Mouse (Mus musculus): ENCODE measurements around the gene Tanc1. TPM values are rescaled to one million over a fixed set of nuclear protein-coding genes. Genes with fewer than 3 reads are reported as not detected.

Gene Tanc1
- polyA plus RNA-seq, 1 experiment from 2014 or later, result 24.8 TPM

- Histone ChIP-seq H3K36me3 (ENCODE audit: control insufficient read depth, insufficient read depth, low read length) (no peaks in the 10 kb centered on the region), H3K4me2 (ENCODE audit: low read length) (no peak overlapping the region), H3K4me3 (ENCODE audit: low read depth, low read length) (no peak overlapping the region), H3K9me3 (ENCODE audit: control insufficient read depth, low read length) (no peaks in the 10 kb centered on the region), H3K27ac (ENCODE audit: low read depth) (no peak overlapping the region), H3K9ac (ENCODE audit: low read length) (no peak overlapping the region), H3K27me3 (replicated peaks; ENCODE audit: control insufficient read depth, insufficient read depth, low read length) (no peaks in the 10 kb centered on the region), H3K4me1 (replicated peaks; ENCODE audit: control insufficient read depth, insufficient read depth, low read length) (peaks cover 20% of the 10 kb centered on the region)
- no peak for DNase-seq (ENCODE audit: low spot score)
- 85% methylated on average over 5 of the region's 5 CpGs for WGBS
- ATAC-seq (replicated peaks; ENCODE audit: low FRiP score, low TSS enrichment, low read depth), result no peak
Measured at GRCm38 (mm10) chr2:59620601-59621000, 8.8 kb downstream of the Tanc1 start.

GRCm38 (mm10) chr2:59622514-59623139, 10.8 kb downstream of the Tanc1 start:
- no peak overlapping the region for H3K9ac ChIP-seq (ENCODE audit: low read length)
- H3K4me1 ChIP-seq (replicated peaks; ENCODE audit: control insufficient read depth, insufficient read depth, low read length), result peaks cover 12% of the 10 kb centered on the region; the same call in 1 of the 2 replicates
- H3K4me3 ChIP-seq (ENCODE audit: low read depth, low read length), result no peak overlapping the region
- H3K4me2 ChIP-seq (ENCODE audit: low read length), result 0 out of 2 replicates have a peak overlapping the region, but pooled peaks have one; percentile 8
- ATAC-seq (replicated peaks; ENCODE audit: low FRiP score, low TSS enrichment, low read depth), result peak; percentile 77
- WGBS, result 15% methylated on average over 6 of the region's 6 CpGs
- no peaks in the 10 kb centered on the region for H3K36me3 ChIP-seq (ENCODE audit: control insufficient read depth, insufficient read depth, low read length)
- H3K27me3 ChIP-seq (replicated peaks; ENCODE audit: control insufficient read depth, insufficient read depth, low read length), result no peaks in the 10 kb centered on the region
- H3K9me3 ChIP-seq (ENCODE audit: control insufficient read depth, low read length), result no peaks in the 10 kb centered on the region
- H3K27ac ChIP-seq (ENCODE audit: low read depth), result no peak overlapping the region
- no peak for DNase-seq (ENCODE audit: low spot score)

- no peak for ATAC-seq (replicated peaks; ENCODE audit: low FRiP score, low TSS enrichment, low read depth)
- H3K27ac ChIP-seq (ENCODE audit: low read depth), result no peak overlapping the region
- H3K9ac ChIP-seq (ENCODE audit: low read length), result no peak overlapping the region
- no peak overlapping the region for H3K4me2 ChIP-seq (ENCODE audit: low read length)
- peaks cover 23% of the 10 kb centered on the region for H3K4me1 ChIP-seq (replicated peaks; ENCODE audit: control insufficient read depth, insufficient read depth, low read length)
- H3K36me3 ChIP-seq (ENCODE audit: control insufficient read depth, insufficient read depth, low read length), result no peaks in the 10 kb centered on the region
- no peaks in the 10 kb centered on the region for H3K9me3 ChIP-seq (ENCODE audit: control insufficient read depth, low read length)
- no peak for DNase-seq (ENCODE audit: low spot score)
- no peak overlapping the region for H3K4me3 ChIP-seq (ENCODE audit: low read depth, low read length)
- H3K27me3 ChIP-seq (replicated peaks; ENCODE audit: control insufficient read depth, insufficient read depth, low read length), result no peaks in the 10 kb centered on the region
- WGBS, result 51% methylated on average over 5 of the region's 5 CpGs
Measured at GRCm38 (mm10) chr2:59623858-59624257, 12.0 kb downstream of the Tanc1 start.

- Histone ChIP-seq H3K4me1 (replicated peaks; ENCODE audit: control insufficient read depth, insufficient read depth, low read length) (peaks cover 35% of the 10 kb centered on the region), H3K4me3 (ENCODE audit: low read depth, low read length) (no peak overlapping the region), H3K9me3 (ENCODE audit: control insufficient read depth, low read length) (no peaks in the 10 kb centered on the region), H3K36me3 (ENCODE audit: control insufficient read depth, insufficient read depth, low read length) (no peaks in the 10 kb centered on the region), H3K9ac (ENCODE audit: low read length) (no peak overlapping the region), H3K4me2 (ENCODE audit: low read length) (no peak overlapping the region), H3K27me3 (replicated peaks; ENCODE audit: control insufficient read depth, insufficient read depth, low read length) (no peaks in the 10 kb centered on the region), H3K27ac (ENCODE audit: low read depth) (no peak overlapping the region)
- 88% methylated on average over 2 of the region's 2 CpGs for WGBS
- DNase-seq (ENCODE audit: low spot score) (no peak), ATAC-seq (replicated peaks; ENCODE audit: low FRiP score, low TSS enrichment, low read depth) (no peak)
Measured at GRCm38 (mm10) chr2:59625416-59625815, 13.6 kb downstream of the Tanc1 start.

- no peaks in the 10 kb centered on the region for H3K9me3 ChIP-seq (ENCODE audit: control insufficient read depth, low read length)
- no peaks in the 10 kb centered on the region for H3K36me3 ChIP-seq (ENCODE audit: control insufficient read depth, insufficient read depth, low read length)
- H3K9ac ChIP-seq (ENCODE audit: low read length), result no peak overlapping the region
- H3K4me1 ChIP-seq (replicated peaks; ENCODE audit: control insufficient read depth, insufficient read depth, low read length), result peaks cover 39% of the 10 kb centered on the region
- WGBS, result 51% methylated on average over 8 of the region's 8 CpGs
- ATAC-seq (replicated peaks; ENCODE audit: low FRiP score, low TSS enrichment, low read depth), result no peak
- no peak overlapping the region for H3K4me2 ChIP-seq (ENCODE audit: low read length)
- no peak for DNase-seq (ENCODE audit: low spot score)
- H3K27ac ChIP-seq (ENCODE audit: low read depth), result no peak overlapping the region
- no peaks in the 10 kb centered on the region for H3K27me3 ChIP-seq (replicated peaks; ENCODE audit: control insufficient read depth, insufficient read depth, low read length)
- H3K4me3 ChIP-seq (ENCODE audit: low read depth, low read length), result no peak overlapping the region
Measured at GRCm38 (mm10) chr2:59625927-59626326, 14.1 kb downstream of the Tanc1 start.

GRCm38 (mm10) chr2:59626422-59626821, 14.6 kb downstream of the Tanc1 start:
- H3K27me3 ChIP-seq (replicated peaks; ENCODE audit: control insufficient read depth, insufficient read depth, low read length), result no peaks in the 10 kb centered on the region
- DNase-seq (ENCODE audit: low spot score), result no peak
- WGBS, result 64% methylated on average over 3 of the region's 3 CpGs
- ATAC-seq (replicated peaks; ENCODE audit: low FRiP score, low TSS enrichment, low read depth), result no peak
- H3K27ac ChIP-seq (ENCODE audit: low read depth), result no peak overlapping the region
- H3K9ac ChIP-seq (ENCODE audit: low read length), result no peak overlapping the region
- H3K9me3 ChIP-seq (ENCODE audit: control insufficient read depth, low read length), result no peaks in the 10 kb centered on the region
- no peak overlapping the region for H3K4me3 ChIP-seq (ENCODE audit: low read depth, low read length)
- H3K4me1 ChIP-seq (replicated peaks; ENCODE audit: control insufficient read depth, insufficient read depth, low read length), result peaks cover 42% of the 10 kb centered on the region
- no peak overlapping the region for H3K4me2 ChIP-seq (ENCODE audit: low read length)
- H3K36me3 ChIP-seq (ENCODE audit: control insufficient read depth, insufficient read depth, low read length), result no peaks in the 10 kb centered on the region

- ATAC-seq (replicated peaks; ENCODE audit: low FRiP score, low TSS enrichment, low read depth), result no peak
Measured at GRCm38 (mm10) chr2:59627502-59627901, 15.7 kb downstream of the Tanc1 start.

GRCm38 (mm10) chr2:59628057-59628901, 16.4 kb downstream of the Tanc1 start:
- Histone ChIP-seq H3K36me3 (ENCODE audit: control insufficient read depth, insufficient read depth, low read length) (no peaks in the 10 kb centered on the region), H3K9ac (ENCODE audit: low read length) (no peak overlapping the region), H3K27me3 (replicated peaks; ENCODE audit: control insufficient read depth, insufficient read depth, low read length) (no peaks in the 10 kb centered on the region), H3K9me3 (ENCODE audit: control insufficient read depth, low read length) (no peaks in the 10 kb centered on the region), H3K27ac (ENCODE audit: low read depth) (no peak overlapping the region), H3K4me2 (ENCODE audit: low read length) (no peak overlapping the region), H3K4me3 (ENCODE audit: low read depth, low read length) (no peak overlapping the region), H3K4me1 (replicated peaks; ENCODE audit: control insufficient read depth, insufficient read depth, low read length) (peaks cover 36% of the 10 kb centered on the region)
- ATAC-seq (replicated peaks; ENCODE audit: low FRiP score, low TSS enrichment, low read depth), result no peak
- DNase-seq (ENCODE audit: low spot score), result no peak
- WGBS, result 64% methylated on average over 17 of the region's 17 CpGs

More at GRCm38 (mm10) chr2:59627502-59627901, 15.7 kb downstream of the Tanc1 start:
- H3K9me3 ChIP-seq (ENCODE audit: control insufficient read depth, low read length), result no peaks in the 10 kb centered on the region
- no peak for DNase-seq (ENCODE audit: low spot score)
- WGBS, result 58% methylated on average over 1 of the region's 1 CpGs
- H3K36me3 ChIP-seq (ENCODE audit: control insufficient read depth, insufficient read depth, low read length), result no peaks in the 10 kb centered on the region
- H3K4me3 ChIP-seq (ENCODE audit: low read depth, low read length), result no peak overlapping the region
- H3K27me3 ChIP-seq (replicated peaks; ENCODE audit: control insufficient read depth, insufficient read depth, low read length), result no peaks in the 10 kb centered on the region
- no peak overlapping the region for H3K9ac ChIP-seq (ENCODE audit: low read length)
- H3K27ac ChIP-seq (ENCODE audit: low read depth), result no peak overlapping the region
- H3K4me1 ChIP-seq (replicated peaks; ENCODE audit: control insufficient read depth, insufficient read depth, low read length), result peaks cover 36% of the 10 kb centered on the region
- no peak overlapping the region for H3K4me2 ChIP-seq (ENCODE audit: low read length)
